8 mouse cellular contexts compared by ENCODE assay signal in genomic region chr4:41638828-41639213, GRCm38 (mm10). TPM values are rescaled to one million over a fixed set of nuclear protein-coding genes. Genes with fewer than 3 reads are reported as not detected.
DNase-seq lines count a peak whose midpoint lies in the region; ATAC-seq and TF ChIP-seq lines count a peak whose summit lies in the region.
"Had no signal": no experiment of that assay in that cellular context is flagged by ENCODE, and none has a peak within 500 bp of the region (broad histone marks: within the 10 kb centered on the region; RNA-seq: fewer than 3 reads in every experiment).

No protein-coding gene starts in this region.

- peak overlapping the region; percentile 73; the same call in 1 of the 2 replicates for H3K9ac ChIP-seq in liver, postnatal 0 days (replicated peaks)
- peak overlapping the region; percentile 94 for H3K9ac ChIP-seq in forebrain, embryonic 12.5 days
- H3K9ac ChIP-seq in stomach, embryonic 16.5 days (ENCODE audit: low read length): peak overlapping the region; percentile 78; the same call in 1 of the 2 replicates

- no peak for TF ChIP-seq CTCF in liver, postnatal 0 days (IDR thresholded peaks at IDR 0.05; ENCODE audit: low read depth)

- no peaks in the 10 kb centered on the region for H3K9me3 ChIP-seq in liver, postnatal 0 days (ENCODE audit: low read length)
- no peaks in the 10 kb centered on the region for H3K9me3 ChIP-seq in forebrain, embryonic 12.5 days
- no peaks in the 10 kb centered on the region for H3K9me3 ChIP-seq in limb, embryonic 10.5 days (replicated peaks)
- no peaks in the 10 kb centered on the region for H3K9me3 ChIP-seq in stomach, embryonic 16.5 days (replicated peaks; ENCODE audit: control insufficient read depth, low read length)

- H3K4me1 ChIP-seq in liver, postnatal 0 days (ENCODE audit: insufficient read depth): peaks cover 3% of the 10 kb centered on the region; the same call in 1 of the 2 replicates
- peaks cover 58% of the 10 kb centered on the region for H3K4me1 ChIP-seq in forebrain, embryonic 12.5 days
- peaks cover 66% of the 10 kb centered on the region for H3K4me1 ChIP-seq in limb, embryonic 10.5 days
- peaks cover 15% of the 10 kb centered on the region; the same call in 1 of the 2 replicates for H3K4me1 ChIP-seq in stomach, embryonic 16.5 days (ENCODE audit: control insufficient read depth, insufficient read depth, low read length)

- 0 out of 2 replicates have a peak, but pooled peaks cover 5% of the 10 kb centered on the region for H3K27me3 ChIP-seq in liver, postnatal 0 days (ENCODE audit: insufficient read depth, low read length)
- 0 out of 2 replicates have a peak, but pooled peaks cover 20% of the 10 kb centered on the region for H3K27me3 ChIP-seq in forebrain, embryonic 12.5 days
- H3K27me3 ChIP-seq in limb, embryonic 10.5 days (ENCODE audit: low read depth, poor library complexity, severe bottlenecking): peaks cover 32% of the 10 kb centered on the region
- H3K27me3 ChIP-seq in stomach, embryonic 16.5 days (ENCODE audit: control insufficient read depth, insufficient read depth, low read length): no peaks in the 10 kb centered on the region

- DNase-seq in liver, postnatal 0 days: no peak
- DNase-seq in liver: no peak
- no peak for DNase-seq in limb, embryonic 10.5 days (ENCODE audit: low spot score)
- DNase-seq in urinary bladder, postnatal 36 days (ENCODE audit: low spot score in 2 of 2): no peak
- no peak for DNase-seq in right cerebral cortex, postnatal 4 days
- DNase-seq: gastrocnemius, postnatal 25 days had no signal

- H3K36me3 ChIP-seq in liver, postnatal 0 days (replicated peaks; ENCODE audit: insufficient read depth, low read length): no peaks in the 10 kb centered on the region
- peaks cover 8% of the 10 kb centered on the region for H3K36me3 ChIP-seq in forebrain, embryonic 12.5 days (replicated peaks)
- peaks cover 9% of the 10 kb centered on the region for H3K36me3 ChIP-seq in limb, embryonic 10.5 days
- H3K36me3 ChIP-seq in stomach, embryonic 16.5 days (ENCODE audit: control insufficient read depth, insufficient read depth, low read length): no peaks in the 10 kb centered on the region

- 66% methylated on average over 6 of the region's 6 CpGs for WGBS in liver, postnatal 0 days (ENCODE audit: insufficient replicate concordance)
- WGBS in forebrain, embryonic 12.5 days: 85% methylated on average over 6 of the region's 6 CpGs
- 83% methylated on average over 6 of the region's 6 CpGs for WGBS in limb, embryonic 10.5 days
- WGBS in stomach, embryonic 16.5 days: 78% methylated on average over 6 of the region's 6 CpGs

- H3K27ac ChIP-seq in liver, postnatal 0 days (ENCODE audit: low read depth): no peak overlapping the region
- H3K27ac ChIP-seq in forebrain, embryonic 12.5 days: no peak overlapping the region
- peak overlapping the region; percentile 94; the same call in 1 of the 2 replicates for H3K27ac ChIP-seq in limb, embryonic 10.5 days
- no peak overlapping the region for H3K27ac ChIP-seq in stomach, embryonic 16.5 days (ENCODE audit: low read length)

- peak overlapping the region; percentile 84 for H3K4me2 ChIP-seq in liver, postnatal 0 days (ENCODE audit: low read depth, low read length)
- peak overlapping the region; percentile 81 for H3K4me2 ChIP-seq in forebrain, embryonic 12.5 days
- peak overlapping the region; percentile 79 for H3K4me2 ChIP-seq in stomach, embryonic 16.5 days (ENCODE audit: low read depth, low read length)

- TF ChIP-seq EP300 in liver, postnatal 0 days (IDR thresholded peaks at IDR 0.05; ENCODE audit: low read depth): no peak

- ATAC-seq in liver, postnatal 0 days: no peak
- no peak for ATAC-seq in forebrain, embryonic 12.5 days (ENCODE audit: low FRiP score)
- ATAC-seq in stomach, embryonic 16.5 days (ENCODE audit: insufficient read depth, low FRiP score): no peak

- H3K4me3 ChIP-seq in liver, postnatal 0 days (ENCODE audit: low read depth, low read length): no peak overlapping the region; the same call in 1 of the 2 replicates
- H3K4me3 ChIP-seq in forebrain, embryonic 12.5 days (replicated peaks): peak overlapping the region; percentile 77
- H3K4me3 ChIP-seq in limb, embryonic 10.5 days: peak overlapping the region; percentile 71
- H3K4me3 ChIP-seq in stomach, embryonic 16.5 days (replicated peaks; ENCODE audit: low read length): peak overlapping the region; percentile 56

RNA-seq across cellular contexts. Expression of gene Enho, which starts 1.3 kb away (rescaled TPM):
- 25.2 and 26.4 TPM in 2 replicates for polyA plus RNA-seq in liver, postnatal 0 days (2015; fragmentation: Nextera tagmentation; extraction: Ambion mirVana)
- polyA plus RNA-seq in forebrain, embryonic 12.5 days (2016; fragmentation: Nextera tagmentation; extraction: Ambion mirVana): 43.2 and 44.7 TPM in 2 replicates
- 21.0 and 24.2 TPM in 2 replicates for polyA plus RNA-seq in limb, embryonic 10.5 days (2016; fragmentation: Nextera tagmentation; extraction: Ambion mirVana)
- 22.8 and 23.0 TPM in 2 replicates for polyA plus RNA-seq in stomach, embryonic 16.5 days (2015; fragmentation: Nextera tagmentation; extraction: Ambion mirVana)

RNA-seq across cellular contexts. Expression of gene Cntfr, which starts 58.1 kb away (rescaled TPM):
- polyA plus RNA-seq in liver, postnatal 0 days (2015; fragmentation: Nextera tagmentation; extraction: Ambion mirVana): 0.12 and 0.29 TPM in 2 replicates
- 21.9 and 28.3 TPM in 2 replicates for polyA plus RNA-seq in forebrain, embryonic 12.5 days (2016; fragmentation: Nextera tagmentation; extraction: Ambion mirVana)
- polyA plus RNA-seq in limb, embryonic 10.5 days (2016; fragmentation: Nextera tagmentation; extraction: Ambion mirVana): 6.1 and 7.8 TPM in 2 replicates
- polyA plus RNA-seq in stomach, embryonic 16.5 days (2015; fragmentation: Nextera tagmentation; extraction: Ambion mirVana): 10.1 and 10.5 TPM in 2 replicates
